Mouse (Mus musculus) splenic B cell, adult 2 months (primary cell): ENCODE data around the gene Ccdc54.

Experiments
- DNase-seq: peaks from one replicate; pipeline ENCODE4 v3.0.0-alpha.2; 2011; ENCODE audit warnings: low read depth, low spot score
- H3K27me3 ChIP-seq: 2 replicates; pipeline ENCODE4 v1.6.1; 2012; ENCODE audit warnings: mild to moderate bottlenecking, low read length, moderate library complexity, mixed read lengths; ENCODE audit not compliant: control insufficient read depth, poor library complexity, insufficient read depth, severe bottlenecking
- H3K36me3 ChIP-seq: 2 replicates; pipeline ENCODE4 v1.6.1; 2012; ENCODE audit warnings: mild to moderate bottlenecking, low read length, moderate library complexity, mixed read lengths; ENCODE audit not compliant: control insufficient read depth, poor library complexity, insufficient read depth, severe bottlenecking

Gene Ccdc54

GRCm38 (mm10) chr16:50587139-50587538, 3.8 kb downstream of the Ccdc54 start:
- Histone ChIP-seq H3K27me3 (no peaks in the 10 kb centered on the region), H3K36me3 (no peaks in the 10 kb centered on the region)
- no peak for DNase-seq

GRCm38 (mm10) chr16:50578361-50578760, 12.6 kb downstream of the Ccdc54 start:
- no peak for DNase-seq
- no peaks in the 10 kb centered on the region; the same call in 1 of the 2 replicates for H3K27me3 ChIP-seq
- no peaks in the 10 kb centered on the region for H3K36me3 ChIP-seq

- DNase-seq: no peak
- Histone ChIP-seq H3K27me3 (no peaks in the 10 kb centered on the region; the same call in 1 of the 2 replicates), H3K36me3 (no peaks in the 10 kb centered on the region)
Measured at GRCm38 (mm10) chr16:50572557-50572956, 18.4 kb downstream of the Ccdc54 start.

GRCm38 (mm10) chr16:50559163-50559771, 31.7 kb downstream of the Ccdc54 start:
- Histone ChIP-seq H3K27me3 (no peaks in the 10 kb centered on the region), H3K36me3 (no peaks in the 10 kb centered on the region)
- DNase-seq: no peak

DNA sequence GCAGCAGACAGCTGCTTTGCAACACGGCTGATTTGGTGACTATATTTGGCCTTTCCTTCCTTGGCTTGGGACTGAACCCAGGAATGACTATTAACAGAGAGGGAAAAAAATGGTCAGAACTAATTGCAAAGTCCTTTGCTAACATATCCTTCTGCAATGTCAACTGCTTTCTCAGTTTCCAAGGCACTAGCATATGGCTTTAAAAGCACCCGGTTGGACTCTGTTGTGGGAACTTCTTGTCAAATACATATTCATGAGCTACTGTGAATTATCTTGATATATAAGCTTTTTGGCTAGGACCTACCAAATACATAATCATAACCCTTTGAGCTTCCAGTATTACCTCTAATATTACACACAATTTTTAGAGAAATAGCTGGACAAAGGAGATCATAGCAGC, 37.1 kb downstream of the Ccdc54 start:
- H3K36me3 ChIP-seq: no peaks in the 10 kb centered on the region
- no peak for DNase-seq

GRCm38 (mm10) chr16:50551871-50552528, 39.0 kb downstream of the Ccdc54 start:
- Histone ChIP-seq H3K36me3 (no peaks in the 10 kb centered on the region), H3K27me3 (no peaks in the 10 kb centered on the region; the same call in 1 of the 2 replicates)
- DNase-seq: peak; percentile 4

More for the DNA sequence above, 37.1 kb downstream of the Ccdc54 start:
- H3K27me3 ChIP-seq: no peaks in the 10 kb centered on the region; the same call in 1 of the 2 replicates

GRCm38 (mm10) chr16:50550927-50551326, 40.0 kb downstream of the Ccdc54 start:
- no peaks in the 10 kb centered on the region for H3K36me3 ChIP-seq
- H3K27me3 ChIP-seq: no peaks in the 10 kb centered on the region; the same call in 1 of the 2 replicates
- DNase-seq: no peak

- H3K27me3 ChIP-seq: no peaks in the 10 kb centered on the region
- no peaks in the 10 kb centered on the region for H3K36me3 ChIP-seq
- no peak for DNase-seq
Measured at GRCm38 (mm10) chr16:50542554-50543333, 48.2 kb downstream of the Ccdc54 start.
